Mouse (Mus musculus): ENCODE data around the gene D130052B06Rik. TPM values are rescaled to one million over a fixed set of nuclear protein-coding genes. Genes with fewer than 3 reads are reported as not detected.

D130052B06Rik gene
- total RNA-seq (2022), result not detected

GRCm38 (mm10) chr11:33598986-33599385 is at the start of gene D130052B06Rik:
TSS of gene D130052B06Rik (plus strand) at chr11:33599302.
- no peak for DNase-seq

GRCm38 (mm10) chr11:33550861-33551560 is 48.1 kb upstream of the D130052B06Rik start:
- no peak for DNase-seq

GRCm38 (mm10) chr11:33554123-33554522 is 45.0 kb upstream of the D130052B06Rik start:
- no peak for DNase-seq

DNA sequence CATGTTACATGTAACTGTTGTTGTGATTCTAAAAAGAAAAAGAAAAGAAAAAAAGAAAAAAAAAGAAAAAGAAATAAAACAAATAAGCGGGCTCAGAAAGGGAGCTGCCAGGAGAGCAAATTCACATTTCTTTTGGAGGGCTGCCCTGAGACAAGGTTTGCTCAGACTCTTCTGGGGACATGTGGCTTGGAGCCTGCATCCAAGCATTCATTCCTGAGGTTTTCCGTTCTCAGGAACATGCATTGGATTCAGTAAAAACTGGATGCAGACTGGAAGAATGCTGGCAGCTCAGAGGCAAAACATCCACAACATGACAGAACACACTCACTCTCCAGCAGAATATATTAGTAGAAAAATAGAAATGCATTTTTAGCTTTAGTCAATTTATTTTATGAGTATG is 35.2 kb upstream of the D130052B06Rik start:
- DNase-seq, result no peak

GRCm38 (mm10) chr11:33570413-33570812 is 28.7 kb upstream of the D130052B06Rik start:
- DNase-seq, result no peak

DNA sequence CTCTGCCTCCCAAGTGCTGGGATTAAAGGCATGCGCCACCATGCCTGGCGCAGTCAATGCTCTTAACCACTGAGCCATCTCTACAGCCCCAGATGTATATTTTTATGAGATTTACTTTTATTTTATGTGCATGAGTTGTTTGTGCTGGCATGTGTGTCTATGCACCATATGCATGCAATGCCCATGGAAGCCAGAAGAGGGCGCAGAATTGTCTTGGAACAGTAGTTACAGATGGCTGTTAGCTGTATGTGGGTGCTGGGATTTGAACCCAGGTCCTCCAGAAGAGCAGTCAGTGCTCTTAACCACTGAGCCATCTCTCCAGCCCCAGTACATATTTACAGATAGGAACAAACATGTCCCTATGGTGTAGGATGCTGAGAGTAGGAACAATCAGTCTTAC is 24.2 kb upstream of the D130052B06Rik start:
- no peak for DNase-seq

DNA sequence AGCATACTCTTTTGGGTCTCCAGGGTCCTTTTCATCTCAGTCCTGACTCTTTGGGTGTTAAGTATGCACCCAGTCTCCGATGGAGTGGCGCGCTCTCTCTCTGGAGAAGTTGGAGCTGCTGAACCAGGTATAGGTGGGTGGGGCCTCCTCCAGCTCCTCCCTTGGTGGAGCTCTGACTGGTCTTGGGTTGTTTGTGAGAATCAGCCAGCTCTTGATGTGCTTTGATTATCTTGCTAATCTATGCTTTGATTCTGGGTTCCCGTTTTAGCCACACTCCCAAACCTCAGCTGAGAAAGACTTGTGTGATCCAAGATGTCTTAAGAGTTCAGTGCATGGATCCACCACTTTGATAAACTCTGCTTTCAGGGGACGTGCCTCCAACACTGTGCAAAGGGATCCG is 20.2 kb upstream of the D130052B06Rik start, which contains the start of gene Gabrp:
Gene Gabrp (minus strand): TSS at position 101 of the 400 bp plus-strand sequence.
- DNase-seq, result no peak

DNA sequence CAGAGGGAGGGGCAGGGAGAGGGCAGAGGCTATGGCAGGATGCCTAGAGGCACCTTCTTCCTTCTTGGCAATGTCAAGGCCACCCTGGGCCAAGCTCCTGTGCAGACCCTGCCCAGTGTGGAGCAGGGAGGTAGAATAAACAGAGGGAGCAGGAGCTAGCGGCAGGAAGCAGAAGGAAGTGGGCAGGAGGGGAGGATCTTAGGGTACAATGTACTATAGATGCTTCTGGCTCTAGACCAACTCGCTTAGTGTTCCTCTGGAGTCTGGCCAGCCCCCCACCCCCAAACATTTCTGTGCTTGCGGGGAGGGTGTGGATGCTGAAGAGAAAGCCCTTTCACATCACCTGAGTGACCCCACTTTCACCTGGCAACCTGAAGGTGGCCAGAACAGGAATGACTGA is 19.5 kb upstream of the D130052B06Rik start:
- DNase-seq, result no peak

DNA sequence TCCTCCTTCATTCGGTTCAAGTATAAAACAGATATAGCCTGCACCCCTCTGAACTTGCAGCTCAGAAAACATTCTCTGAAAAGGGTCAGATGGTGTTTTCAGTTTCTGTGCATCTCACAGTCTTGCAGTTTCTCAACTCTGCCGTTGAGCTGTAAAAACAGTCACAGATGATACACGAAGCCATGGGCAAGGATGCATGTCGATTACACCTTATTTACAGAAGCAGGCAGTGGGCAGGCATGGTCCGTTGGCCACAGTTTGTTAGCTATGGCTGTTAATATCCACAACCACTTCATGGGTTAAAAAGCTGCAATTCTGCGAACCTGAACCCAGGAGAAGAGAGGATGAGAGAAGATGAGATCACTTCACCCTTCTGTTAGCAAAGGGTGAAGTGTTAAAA is 12.5 kb upstream of the D130052B06Rik start:
- no peak for DNase-seq

DNA sequence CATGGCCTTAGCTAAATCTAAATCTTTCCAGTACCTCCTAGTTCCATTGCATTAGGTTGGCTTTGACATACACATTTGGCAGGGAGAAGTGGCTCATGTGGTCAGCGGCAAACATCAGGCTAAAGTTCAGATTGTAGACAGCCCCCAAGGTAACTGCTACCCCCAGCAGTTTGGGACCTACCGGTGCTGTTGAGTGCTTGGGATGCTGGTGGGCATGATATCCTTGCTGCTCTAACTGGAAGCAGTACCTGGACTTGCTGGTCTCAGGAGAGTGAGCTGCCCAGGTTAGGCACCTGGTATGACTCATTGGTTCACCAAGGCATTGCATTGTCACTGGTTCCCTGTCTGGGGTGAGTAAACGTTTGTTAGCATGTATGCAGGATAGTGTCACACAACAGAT is 8.3 kb upstream of the D130052B06Rik start:
- DNase-seq, result no peak

GRCm38 (mm10) chr11:33592826-33593225 is 6.3 kb upstream of the D130052B06Rik start:
- DNase-seq, result no peak

DNA sequence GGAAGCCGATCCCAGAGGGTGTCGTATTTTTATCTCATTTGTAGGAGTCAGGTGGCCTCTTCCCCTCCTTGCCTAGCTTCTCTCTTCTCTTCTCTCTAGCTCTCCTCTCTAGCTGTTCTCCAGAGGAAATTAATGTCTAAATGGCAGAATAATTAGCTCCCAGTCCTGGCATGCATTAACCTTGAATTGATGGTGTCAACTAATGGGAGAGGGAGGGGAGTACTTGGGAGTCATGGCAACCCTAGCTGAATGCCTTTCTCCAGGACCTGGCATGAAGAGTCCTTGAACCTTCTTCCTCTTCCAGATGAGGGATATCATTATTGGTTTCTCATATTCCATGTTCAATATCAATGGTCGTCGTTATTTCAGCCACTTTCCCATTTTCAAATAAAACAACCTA is 2.4 kb upstream of the D130052B06Rik start:
- DNase-seq, result no peak

- DNase-seq, result no peak
Observed at GRCm38 (mm10) chr11:33603174-33603573, 4.1 kb downstream of the D130052B06Rik start.

DNA sequence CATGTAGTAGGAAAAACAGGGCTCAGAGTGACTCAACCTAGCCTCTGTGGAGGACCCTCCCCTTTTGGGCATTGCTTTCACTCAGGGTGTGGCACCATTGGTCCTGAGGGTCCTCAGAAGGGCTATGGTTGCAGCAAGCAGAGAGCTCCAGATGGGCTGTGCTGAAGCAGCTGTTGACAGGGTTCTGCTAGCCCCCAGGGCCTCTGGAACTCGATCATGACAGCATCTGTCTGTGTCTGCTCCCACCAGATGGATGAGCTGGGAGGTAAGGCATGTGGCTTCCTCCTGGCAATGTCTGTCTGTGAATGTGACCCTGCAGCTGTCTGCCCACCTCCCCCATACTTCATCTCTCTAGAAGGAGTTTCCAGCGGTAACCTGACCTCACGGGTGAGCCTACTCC is 8.7 kb downstream of the D130052B06Rik start:
- no peak for DNase-seq

GRCm38 (mm10) chr11:33614218-33614617 is 15.1 kb downstream of the D130052B06Rik start:
- peak; percentile 16 for DNase-seq

- DNase-seq, result no peak
Observed at GRCm38 (mm10) chr11:33627136-33627742, 28.1 kb downstream of the D130052B06Rik start.

- DNase-seq, result no peak
Observed at GRCm38 (mm10) chr11:33637107-33637506, 38.0 kb downstream of the D130052B06Rik start.

DNA sequence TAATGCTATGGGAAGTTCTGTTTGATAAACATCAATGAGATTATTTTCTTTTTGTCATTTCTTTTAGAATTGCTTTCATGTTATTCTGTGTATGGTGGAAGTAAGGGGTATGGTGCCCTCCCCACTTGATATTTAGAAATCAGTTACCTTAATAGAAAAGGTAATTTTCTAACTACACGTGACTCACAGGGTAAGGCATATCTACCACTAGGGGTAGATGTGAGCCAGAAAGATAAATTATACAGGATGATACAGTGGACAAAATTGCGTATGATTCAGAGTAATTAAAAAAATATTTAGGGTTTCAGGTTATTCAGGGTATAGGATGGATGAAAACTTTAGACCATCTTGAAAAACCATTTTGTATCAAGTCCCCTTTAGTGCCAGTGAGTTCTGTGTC is 50.3 kb downstream of the D130052B06Rik start:
- DNase-seq, result no peak

- DNase-seq, result no peak
Observed at GRCm38 (mm10) chr11:33654485-33654884, 55.4 kb downstream of the D130052B06Rik start.

DNA sequence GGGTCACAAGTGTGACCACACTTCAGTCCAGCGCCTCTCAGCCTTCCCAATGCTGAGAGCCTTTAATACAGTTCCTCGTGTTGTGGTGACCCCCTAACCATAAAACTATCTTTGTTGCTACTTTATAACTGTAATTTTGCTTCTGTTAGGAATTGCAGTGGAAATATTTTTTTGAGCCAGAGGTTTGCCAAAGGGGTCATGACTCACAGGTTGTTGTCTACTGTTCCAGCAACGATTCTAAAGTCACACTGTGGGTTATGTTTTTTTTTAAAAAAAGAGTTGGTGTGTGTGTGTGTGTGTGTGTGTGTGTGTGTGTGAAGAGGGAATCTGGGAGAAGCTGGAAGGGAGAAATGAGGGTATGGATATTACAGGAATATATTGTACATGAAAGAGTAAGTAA is 56.1 kb downstream of the D130052B06Rik start:
- DNase-seq, result no peak

DNA sequence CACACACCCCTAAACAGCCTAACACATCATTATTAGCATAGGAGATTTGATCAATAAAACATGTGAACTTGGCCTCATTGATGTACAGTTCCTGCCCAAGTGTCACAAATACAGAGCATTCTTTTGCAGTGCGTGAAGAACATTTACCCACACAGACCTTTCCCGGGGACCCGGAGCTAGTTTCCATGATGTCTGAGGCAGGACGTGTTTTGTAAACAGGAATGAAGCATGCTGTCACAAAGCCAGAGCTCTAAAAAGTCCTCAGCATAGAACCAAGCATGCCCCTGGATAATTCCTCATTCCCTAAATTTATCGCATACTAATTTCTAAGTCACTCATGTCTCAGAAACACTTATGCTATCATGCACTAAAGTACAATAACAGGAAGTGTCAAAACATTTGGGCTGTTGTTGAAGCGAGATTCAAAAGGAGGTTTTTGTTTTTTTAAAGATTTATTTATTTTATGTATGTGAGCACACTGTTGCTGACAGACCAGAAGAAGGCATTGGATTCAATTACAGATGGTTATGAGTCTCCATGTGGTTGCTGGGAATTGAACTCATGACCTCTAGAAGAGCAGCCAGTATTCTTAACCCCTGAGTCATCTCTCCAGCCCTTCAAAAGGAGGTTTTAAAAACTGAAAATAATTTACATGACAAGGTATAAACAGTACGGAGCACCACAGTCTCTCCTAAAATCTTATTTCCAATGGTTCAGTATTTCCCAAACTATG is 56.9 kb downstream of the D130052B06Rik start:
- DNase-seq, result no peak

GRCm38 (mm10) chr11:33660016-33660913 is 61.2 kb downstream of the D130052B06Rik start:
- DNase-seq, result no peak

Measured in adrenal gland, adult 8-10 months (tissue).